Mouse (Mus musculus) C2C12 (cell line): ENCODE results near the gene Lim2. TPM values are rescaled to one million over a fixed set of nuclear protein-coding genes. Genes with fewer than 3 reads are reported as not detected.

Experiments used
- H3K27me3 ChIP-seq: one replicate; pipeline ENCODE4 v1.6.1; 2011; ENCODE audit not compliant: control insufficient read depth, insufficient read depth, insufficient read length
- H3K36me3 ChIP-seq: one replicate; pipeline ENCODE4 v1.6.1; 2011; ENCODE audit not compliant: control insufficient read depth, insufficient read depth
- H3K4me3 ChIP-seq: one replicate; pipeline ENCODE4 v1.5.1; 2011; ENCODE audit warnings: mild to moderate bottlenecking, control low read depth; ENCODE audit not compliant: poor library complexity, insufficient read depth, severe bottlenecking
- H3K79me2 ChIP-seq: one replicate; pipeline ENCODE4 v1.6.1; 2011; ENCODE audit not compliant: control insufficient read depth, insufficient read depth
- H3K79me3 ChIP-seq: one replicate; pipeline ENCODE4 v1.6.1; 2011; ENCODE audit warnings: low read depth, control low read depth
- H3ac ChIP-seq: one replicate; pipeline ENCODE3; 2011; ENCODE audit warnings: low read depth; ENCODE audit not compliant: control insufficient read depth, insufficient read length
- CEBPB ChIP-seq: IDR thresholded peaks from one replicate; pipeline ENCODE4 v1.6.1; 2011; ENCODE audit warnings: low read depth, mild to moderate bottlenecking, control low read depth, moderate library complexity
- CTCF ChIP-seq: IDR thresholded peaks from one replicate; pipeline ENCODE4 v1.5.1; 2011; ENCODE audit not compliant: control insufficient read depth, insufficient read depth, insufficient read length
- FOSL1 ChIP-seq: IDR thresholded peaks from one replicate; pipeline ENCODE4 v1.8.0; 2011; ENCODE audit warnings: mild to moderate bottlenecking, low read length; ENCODE audit not compliant: poor library complexity, insufficient read depth, severe bottlenecking
- MAX ChIP-seq: IDR thresholded peaks from one replicate; pipeline ENCODE4 v1.6.1; 2011; ENCODE audit warnings: mild to moderate bottlenecking, control low read depth
- MYOD1 ChIP-seq: IDR thresholded peaks from one replicate; pipeline ENCODE4 v1.6.1; 2011; ENCODE audit warnings: low read depth; ENCODE audit not compliant: control insufficient read depth, insufficient read length
- MYOG ChIP-seq: IDR thresholded peaks from one replicate; pipeline ENCODE4 v1.6.1; 2011; ENCODE audit not compliant: control insufficient read depth, insufficient read length; ENCODE audit errors: extremely low read depth
- USF1 ChIP-seq: IDR thresholded peaks from one replicate; pipeline ENCODE4 v1.6.1; 2011; ENCODE audit warnings: low read depth, mild to moderate bottlenecking, control low read depth, moderate library complexity
- polyA plus RNA-seq: library from polyadenylated mRNA; unstranded; fragments of >200 nt; fragmentation: generic; extraction: Trizol; gene quantifications from one replicate; pipeline ENCODE4 v1.2.1, GENCODE M21; 2012; ENCODE audit warnings: missing spikeins

Gene Lim2
- polyA plus RNA-seq, 1 experiment, result 0.01 TPM

- H3K79me2 ChIP-seq, result peaks cover 27% of the 10 kb centered on the region
- H3K4me3 ChIP-seq, result no peak overlapping the region
- peaks cover 5% of the 10 kb centered on the region for H3K36me3 ChIP-seq
- TF ChIP-seq CEBPB, result no peak
- TF ChIP-seq USF1, result no peak
- TF ChIP-seq CTCF, result no peak
- TF ChIP-seq FOSL1, result no peak
- TF ChIP-seq MAX, result no peak
- TF ChIP-seq MYOG, result no peak
- no peak for TF ChIP-seq MYOD1
- H3K27me3 ChIP-seq, result no peaks in the 10 kb centered on the region
- peaks cover 2% of the 10 kb centered on the region for H3K79me3 ChIP-seq
- H3ac ChIP-seq, result no peak overlapping the region
Measured at GRCm38 (mm10) chr7:43449811-43450210, 22.3 kb downstream of the Lim2 start.

GRCm38 (mm10) chr7:43451726-43452125 is 24.3 kb downstream of the Lim2 start:
- no peaks in the 10 kb centered on the region for H3K27me3 ChIP-seq
- H3K79me2 ChIP-seq, result peaks cover 8% of the 10 kb centered on the region
- H3K4me3 ChIP-seq, result no peak overlapping the region
- H3ac ChIP-seq, result no peak overlapping the region
- peaks cover 5% of the 10 kb centered on the region for H3K36me3 ChIP-seq
- TF ChIP-seq CTCF (no peak), USF1 (no peak), FOSL1 (no peak), MYOD1 (no peak), MAX (no peak), CEBPB (no peak), MYOG (no peak)
- no peaks in the 10 kb centered on the region for H3K79me3 ChIP-seq

- Histone ChIP-seq H3K4me3 (no peak overlapping the region), H3K79me3 (no peaks in the 10 kb centered on the region), H3K36me3 (peaks cover 5% of the 10 kb centered on the region), H3K27me3 (no peaks in the 10 kb centered on the region), H3ac (no peak overlapping the region), H3K79me2 (peaks cover 4% of the 10 kb centered on the region)
- TF ChIP-seq CEBPB, result no peak
- no peak for TF ChIP-seq MYOG
- TF ChIP-seq CTCF, result no peak
Measured at GRCm38 (mm10) chr7:43452609-43453008, 25.1 kb downstream of the Lim2 start.

GRCm38 (mm10) chr7:43453599-43454355 is 26.3 kb downstream of the Lim2 start:
- Histone ChIP-seq H3ac (no peak overlapping the region), H3K4me3 (no peak overlapping the region), H3K36me3 (peaks cover 5% of the 10 kb centered on the region), H3K79me3 (no peaks in the 10 kb centered on the region), H3K27me3 (no peaks in the 10 kb centered on the region), H3K79me2 (no peaks in the 10 kb centered on the region)
- no peak for TF ChIP-seq FOSL1
- TF ChIP-seq MAX, result no peak
- no peak for TF ChIP-seq USF1
- no peak for TF ChIP-seq MYOG
- TF ChIP-seq MYOD1, result no peak
- no peak for TF ChIP-seq CEBPB
- no peak for TF ChIP-seq CTCF

GRCm38 (mm10) chr7:43454371-43454770 is 26.9 kb downstream of the Lim2 start:
- Histone ChIP-seq H3K4me3 (no peak overlapping the region), H3ac (no peak overlapping the region), H3K79me2 (no peaks in the 10 kb centered on the region), H3K36me3 (peaks cover 5% of the 10 kb centered on the region), H3K27me3 (no peaks in the 10 kb centered on the region), H3K79me3 (no peaks in the 10 kb centered on the region)
- no peak for TF ChIP-seq FOSL1
- no peak for TF ChIP-seq CEBPB
- TF ChIP-seq CTCF, result no peak
- no peak for TF ChIP-seq MAX
- TF ChIP-seq MYOD1, result no peak
- TF ChIP-seq USF1, result no peak
- no peak for TF ChIP-seq MYOG

DNA sequence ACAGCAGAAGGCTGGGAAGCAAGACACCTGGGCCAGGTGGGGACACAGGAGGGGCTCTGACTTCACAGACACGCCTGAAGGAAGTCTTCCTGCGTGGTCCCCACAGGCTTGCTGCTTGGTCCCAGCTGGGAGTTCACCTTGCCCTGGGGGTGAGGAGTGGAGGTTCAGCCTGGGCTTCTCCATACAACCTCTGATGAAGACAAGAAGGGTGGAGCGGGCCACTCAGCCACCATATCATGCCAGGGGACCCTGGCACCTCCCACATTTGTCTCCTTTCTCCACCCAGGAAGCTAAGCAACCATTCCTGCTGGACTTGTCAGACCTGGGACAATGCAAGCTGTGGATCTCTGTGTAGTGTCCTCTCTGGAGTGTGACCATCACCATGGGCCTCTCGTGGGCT is 35.4 kb downstream of the Lim2 start, which contains the start of gene Vsig10l:
Gene Vsig10l (plus strand): TSS at position 301 of the 400 bp plus-strand sequence.
- H3K79me2 ChIP-seq, result no peaks in the 10 kb centered on the region
- H3K79me3 ChIP-seq, result no peaks in the 10 kb centered on the region
- H3K27me3 ChIP-seq, result no peaks in the 10 kb centered on the region
- TF ChIP-seq MAX (no peak), USF1 (no peak), MYOD1 (no peak), MYOG (no peak), CEBPB (no peak), CTCF (no peak), FOSL1 (no peak)
- no peaks in the 10 kb centered on the region for H3K36me3 ChIP-seq
- no peak within 1 kb of the TSS for H3ac ChIP-seq
- no peak within 1 kb of the TSS for H3K4me3 ChIP-seq
